Mouse (Mus musculus) c-Kit-positive CD71-positive TER-119-negative erythroid progenitor cells, embryonic 14.5 days (primary cell): ENCODE results near the gene Lbhd2.

Source experiments
- DNase-seq: peaks from one replicate; pipeline ENCODE4 v3.0.0-alpha.2; 2013; ENCODE audit warnings: low read depth

Gene Lbhd2

DNA sequence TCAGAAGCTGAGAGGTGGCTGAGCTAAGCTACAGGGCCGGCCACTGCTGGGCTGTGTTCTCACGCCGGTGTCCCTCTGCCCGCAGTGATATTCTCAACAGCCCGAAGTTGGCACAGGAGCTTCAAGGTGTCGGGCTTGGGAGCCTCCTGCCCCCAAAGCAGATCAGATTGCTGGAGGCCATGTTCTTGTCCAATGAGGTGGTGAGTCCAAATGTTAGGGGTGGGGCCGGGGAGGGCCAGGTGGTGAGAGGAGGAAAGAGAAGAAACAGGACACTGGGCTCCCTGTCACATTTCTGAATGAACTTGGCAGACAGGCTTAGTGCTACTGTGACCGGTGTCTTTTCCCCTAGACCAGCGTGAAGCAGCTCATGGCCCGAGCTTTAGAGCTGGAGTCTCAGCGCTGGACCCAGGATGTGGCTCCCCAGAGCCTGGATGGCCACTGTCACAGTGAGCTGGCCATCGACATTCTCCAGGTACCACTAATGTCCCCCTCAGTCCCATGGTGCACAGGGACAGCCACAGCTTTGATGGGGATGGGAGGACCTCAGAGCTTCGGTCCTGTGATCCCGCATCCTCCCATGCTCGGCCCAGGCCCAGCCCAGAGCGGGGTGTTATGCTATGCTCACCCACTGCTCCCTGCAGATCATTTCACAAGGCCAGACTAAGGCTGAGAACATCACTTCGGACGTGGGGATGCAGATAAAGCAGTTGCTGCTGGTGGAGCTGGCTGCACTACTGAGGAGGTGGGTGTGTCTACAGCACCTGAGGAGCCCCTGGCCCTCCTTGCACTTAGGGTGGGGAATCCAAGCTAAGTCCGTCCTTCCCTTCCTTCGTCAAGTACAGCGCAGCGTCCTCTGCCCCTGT is 41.5 kb downstream of the Lbhd2 start:
- DNase-seq, result no peak

GRCm38 (mm10) chr12:111448931-111449705 is 42.5 kb downstream of the Lbhd2 start:
- DNase-seq, result no peak

- DNase-seq, result no peak
Measured at GRCm38 (mm10) chr12:111450359-111450758, 43.8 kb downstream of the Lbhd2 start.

DNA sequence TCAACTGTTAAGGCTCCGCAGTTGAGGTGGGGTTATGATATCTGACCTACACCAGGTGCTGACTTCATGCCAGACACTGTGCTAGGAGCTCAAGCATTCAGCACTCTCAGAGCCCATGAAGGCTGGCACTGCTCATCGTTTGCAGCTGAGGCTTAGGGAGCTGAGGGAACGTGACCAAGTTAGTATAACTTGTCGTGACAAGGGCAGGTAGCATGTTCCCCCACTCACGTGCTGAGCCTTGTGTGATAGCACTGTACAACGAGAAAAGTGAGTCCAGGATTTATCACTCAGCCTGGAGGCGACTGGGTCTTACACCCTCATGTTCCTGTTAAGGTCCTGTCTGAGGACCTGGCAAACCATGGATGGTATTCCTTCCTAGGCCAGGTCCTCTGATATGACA is 45.0 kb downstream of the Lbhd2 start:
- DNase-seq, result no peak

- DNase-seq, result no peak
Measured at GRCm38 (mm10) chr12:111454021-111454420, 47.4 kb downstream of the Lbhd2 start.

DNA sequence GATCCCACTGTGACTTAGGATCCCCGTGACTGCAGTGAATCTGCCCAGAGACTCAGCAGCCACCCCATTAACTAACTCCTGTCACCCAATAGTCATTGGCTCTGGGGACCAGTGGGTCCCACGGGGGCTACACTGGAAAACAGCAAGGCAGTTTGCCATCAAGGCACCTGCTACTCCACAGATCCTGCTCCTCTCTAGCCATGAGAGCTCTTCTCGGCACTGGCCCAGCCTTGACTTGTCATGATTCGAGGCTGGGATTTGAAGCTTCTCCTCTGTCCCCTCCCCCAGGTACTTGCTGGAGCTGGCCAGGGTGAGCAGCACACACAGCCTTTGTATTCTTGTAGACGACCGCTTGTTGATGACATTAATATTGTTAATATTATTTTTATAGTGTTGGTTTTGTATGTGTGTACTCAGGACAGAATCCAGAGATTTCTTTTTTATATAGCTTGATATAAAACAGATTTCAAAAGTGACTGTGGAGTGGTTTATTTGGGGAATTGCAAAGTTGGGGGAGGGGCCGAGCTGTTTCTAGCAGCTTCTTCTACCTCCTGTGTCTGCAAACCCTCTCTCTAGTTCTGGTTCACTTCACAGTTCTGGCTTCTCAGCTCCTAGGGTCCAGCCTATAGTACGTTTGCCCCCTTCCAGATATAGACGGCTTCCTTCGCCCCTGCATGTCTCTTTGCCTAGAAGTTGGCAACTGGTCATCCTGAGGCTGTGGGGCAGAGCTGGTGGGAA is 48.1 kb downstream of the Lbhd2 start:
- no peak for DNase-seq

- no peak for DNase-seq
Measured at GRCm38 (mm10) chr12:111455311-111455846, 48.8 kb downstream of the Lbhd2 start.

- no peak for DNase-seq
Measured at GRCm38 (mm10) chr12:111455860-111456259, 49.3 kb downstream of the Lbhd2 start.

DNA sequence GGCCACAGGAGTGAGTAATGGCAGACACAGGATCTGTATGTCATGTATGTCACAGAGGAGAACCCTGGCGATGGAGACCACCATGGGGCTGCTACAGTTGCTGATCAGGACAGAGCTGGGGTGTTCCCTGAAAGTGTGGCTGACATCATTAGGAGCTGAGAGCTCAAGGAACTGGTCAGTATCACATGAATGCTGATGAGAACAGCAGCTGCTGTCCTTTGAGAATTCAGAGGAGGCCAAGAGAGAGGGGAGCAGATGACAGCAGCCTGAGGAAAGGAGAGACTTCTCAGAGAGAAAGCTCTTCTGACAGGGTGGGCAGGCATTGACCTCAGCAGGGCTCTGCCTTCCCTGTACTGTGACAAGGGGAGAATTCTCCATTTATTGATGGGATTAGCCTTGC is 51.1 kb downstream of the Lbhd2 start:
- DNase-seq, result no peak
